Mouse (Mus musculus) MEL (cell line): Measurements from ENCODE around the gene Bcas3.

Experiments used
- CTCF ChIP-seq, 3 experiments: IDR thresholded peaks in 2 of 3; conservative IDR thresholded peaks in 1 of 3; 2 replicates each; pipeline ENCODE4 v1.5.1; 2011 to 2012; ENCODE audit warnings: low read length in 3 of 3, low read depth in 2 of 3, mild to moderate bottlenecking in 2 of 3, improper control_type of control experiment in 1 of 3, inconsistent platforms in 1 of 3, mixed read lengths in 1 of 3, moderate library complexity in 1 of 3; ENCODE audit not compliant: control insufficient read depth in 1 of 3, insufficient read depth in 1 of 3, poor library complexity in 1 of 3, severe bottlenecking in 1 of 3
- ELF1 ChIP-seq: IDR thresholded peaks from 2 replicates; pipeline ENCODE4 v1.6.1; 2014; ENCODE audit warnings: low read depth, mild to moderate bottlenecking, inconsistent platforms, low read length, improper control_type of control experiment, moderate library complexity
- EP300 ChIP-seq, 2 experiments: IDR thresholded peaks; 2 replicates each; pipeline ENCODE4 v1.6.1; 2011; ENCODE audit warnings: improper control_type of control experiment in 2 of 2, low read length in 2 of 2, low read depth in 1 of 2, mild to moderate bottlenecking in 1 of 2
- HCFC1 ChIP-seq: IDR thresholded peaks from 2 replicates; pipeline ENCODE4 v1.6.1; 2012; ENCODE audit warnings: low read depth, mild to moderate bottlenecking, inconsistent platforms, low read length, improper control_type of control experiment, moderate library complexity
- MAZ ChIP-seq: IDR thresholded peaks from 2 replicates; pipeline ENCODE4 v1.6.1; 2012; ENCODE audit warnings: low read depth, mild to moderate bottlenecking, inconsistent platforms, low read length, improper control_type of control experiment
- MEF2A ChIP-seq: IDR thresholded peaks from 2 replicates; pipeline ENCODE4 v1.6.1; 2014; ENCODE audit warnings: low read depth, mild to moderate bottlenecking, inconsistent platforms, low read length, improper control_type of control experiment; ENCODE audit not compliant: poor library complexity, insufficient replicate concordance, severe bottlenecking; ENCODE audit errors: extremely low read depth
- NELFE ChIP-seq: IDR thresholded peaks from 2 replicates; pipeline ENCODE4 v1.6.1; 2011; ENCODE audit warnings: low read depth, low read length, improper control_type of control experiment
- POLR2A ChIP-seq, 2 experiments: IDR thresholded peaks; 2 replicates each; pipeline ENCODE4 v1.6.1; 2011 to 2012; ENCODE audit warnings: low read length in 2 of 2, mild to moderate bottlenecking in 2 of 2, control low read depth in 1 of 2, improper control_type of control experiment in 1 of 2, low read depth in 1 of 2, moderate library complexity in 1 of 2; ENCODE audit not compliant: control insufficient read depth in 1 of 2, insufficient read depth in 1 of 2, poor library complexity in 1 of 2
- SMC3 ChIP-seq: IDR thresholded peaks from 2 replicates; pipeline ENCODE4 v1.6.1; 2011; ENCODE audit warnings: low read depth, low read length, improper control_type of control experiment
- USF2 ChIP-seq, 2 experiments: IDR thresholded peaks; 2 replicates each; pipeline ENCODE4 v1.6.1; 2011 to 2012; ENCODE audit warnings: improper control_type of control experiment in 2 of 2, low read length in 2 of 2, borderline replicate concordance in 1 of 2, inconsistent platforms in 1 of 2, low read depth in 1 of 2, mild to moderate bottlenecking in 1 of 2; ENCODE audit not compliant: insufficient read depth in 1 of 2
- ZKSCAN1 ChIP-seq: IDR thresholded peaks from 2 replicates; pipeline ENCODE4 v1.6.1; 2012; ENCODE audit warnings: low read depth, mild to moderate bottlenecking, inconsistent platforms, low read length, improper control_type of control experiment, moderate library complexity

- TF ChIP-seq SMC3 (no peak), POLR2A (IDR thresholded peaks at IDR 0.05; ENCODE audit: control insufficient read depth in 1 of 2, insufficient read depth in 1 of 2, low read depth in 1 of 2, low read length in 2 of 2, poor library complexity in 1 of 2) (no peak), CTCF (IDR thresholded peaks at IDR 0.05 in 2 of 3, conservative IDR thresholded peaks at IDR 0.05 in 1 of 3; ENCODE audit: control insufficient read depth in 1 of 3, insufficient read depth in 1 of 3, low read depth in 2 of 3, low read length in 3 of 3, poor library complexity in 1 of 3, severe bottlenecking in 1 of 3) (no peak), MEF2A (no peak), HCFC1 (no peak), ZKSCAN1 (no peak), NELFE (no peak), ELF1 (no peak), MAZ (no peak), USF2 (IDR thresholded peaks at IDR 0.05; ENCODE audit: borderline replicate concordance in 1 of 2, insufficient read depth in 1 of 2, low read depth in 1 of 2, low read length in 2 of 2) (no peak), EP300 (IDR thresholded peaks at IDR 0.05; ENCODE audit: low read depth in 1 of 2, low read length in 2 of 2) (no peak)
Measured at GRCm38 (mm10) chr11:85571040-85571439, 218.1 kb downstream of the Bcas3 start.
